Mouse (Mus musculus) cerebellum, adult 11-12 months (tissue): ENCODE measurements around the gene Usp39.

Experiments
- DNase-seq: peaks from one replicate; pipeline ENCODE4 v3.0.0; 2022

The Usp39 gene

GRCm38 (mm10) chr6:72345074-72345567 is at the start of gene Usp39:
TSS of gene Usp39 (minus strand) at chr6:72345184.
- peak; percentile 93 for DNase-seq

GRCm38 (mm10) chr6:72392341-72392740 is 47.4 kb upstream of the Usp39 start:
- DNase-seq = no peak

- no peak for DNase-seq
Observed at GRCm38 (mm10) chr6:72390795-72391521, 46.0 kb upstream of the Usp39 start.

GRCm38 (mm10) chr6:72389941-72390771 is 45.2 kb upstream of the Usp39 start, which contains the start of gene Vamp8:
TSS of gene Vamp8 (minus strand) at chr6:72390703.
- DNase-seq = peak; percentile 63

GRCm38 (mm10) chr6:72389471-72389940 is 44.5 kb upstream of the Usp39 start:
- DNase-seq = no peak

- no peak for DNase-seq
Observed at GRCm38 (mm10) chr6:72388791-72389329, 43.9 kb upstream of the Usp39 start.

GRCm38 (mm10) chr6:72388266-72388665 is 43.3 kb upstream of the Usp39 start:
- DNase-seq = no peak

GRCm38 (mm10) chr6:72387816-72388215 is 42.8 kb upstream of the Usp39 start:
- no peak for DNase-seq

- no peak for DNase-seq
Observed at GRCm38 (mm10) chr6:72386561-72386960, 41.6 kb upstream of the Usp39 start.

- no peak for DNase-seq
Observed at GRCm38 (mm10) chr6:72385258-72385657, 40.3 kb upstream of the Usp39 start.

GRCm38 (mm10) chr6:72383952-72384351 is 39.0 kb upstream of the Usp39 start:
- no peak for DNase-seq

GRCm38 (mm10) chr6:72383142-72383820 is 38.3 kb upstream of the Usp39 start:
- no peak for DNase-seq

GRCm38 (mm10) chr6:72382494-72382893 is 37.5 kb upstream of the Usp39 start:
- no peak for DNase-seq

GRCm38 (mm10) chr6:72380131-72380770 is 35.3 kb upstream of the Usp39 start, which contains the start of gene Vamp5:
TSS of gene Vamp5 (minus strand) at chr6:72380468.
- no peak for DNase-seq

GRCm38 (mm10) chr6:72379377-72380130 is 34.6 kb upstream of the Usp39 start:
- no peak for DNase-seq

- no peak for DNase-seq
Observed at GRCm38 (mm10) chr6:72378510-72379234, 33.7 kb upstream of the Usp39 start.

- no peak for DNase-seq
Observed at GRCm38 (mm10) chr6:72374820-72375563, 30.0 kb upstream of the Usp39 start.

- no peak for DNase-seq
Observed at GRCm38 (mm10) chr6:72374206-72374605, 29.2 kb upstream of the Usp39 start.

GRCm38 (mm10) chr6:72373184-72373583 is 28.2 kb upstream of the Usp39 start:
- DNase-seq = no peak

GRCm38 (mm10) chr6:72371571-72371970 is 26.6 kb upstream of the Usp39 start:
- no peak for DNase-seq
